Mouse (Mus musculus) liver, postnatal 0 days (tissue): ENCODE data around the gene Wdr54. TPM values are rescaled to one million over a fixed set of nuclear protein-coding genes. Genes with fewer than 3 reads are reported as not detected.

ENCODE experiments used
- ATAC-seq: fragments of 200-750 bp; cut with Nextera tagmentation; 2 replicates; pipeline ENCODE4 v1.8.0; 2017; ENCODE audit warnings: mild to moderate bottlenecking, moderate library complexity
- DNase-seq: peaks from one replicate; pipeline ENCODE4 v3.0.0-alpha.2; 2016
- H3K27ac ChIP-seq: fragments of 300-500 bp; sonication (generic); 2 replicates; pipeline ENCODE4 v1.5.1; 2014; ENCODE audit warnings: antibody characterized with exemption, moderate library complexity, mild to moderate bottlenecking, low read depth
- H3K27me3 ChIP-seq: fragments of 300-500 bp; sonication (generic); 2 replicates; pipeline ENCODE4 v1.6.1; 2014; ENCODE audit warnings: low read length, control low read depth, mixed read lengths; ENCODE audit not compliant: insufficient read depth
- H3K36me3 ChIP-seq: fragments of 300-500 bp; sonication (generic); replicated peaks from 2 replicates; pipeline ENCODE4 v1.6.1; 2014; ENCODE audit warnings: mild to moderate bottlenecking, control low read depth, low read length, moderate library complexity, mixed read lengths; ENCODE audit not compliant: insufficient read depth
- H3K4me1 ChIP-seq: fragments of 300-500 bp; sonication (generic); 2 replicates; pipeline ENCODE4 v1.6.1; 2014; ENCODE audit warnings: antibody characterized with exemption, mild to moderate bottlenecking, control low read depth; ENCODE audit not compliant: insufficient read depth
- H3K4me2 ChIP-seq: fragments of 300-500 bp; sonication (generic); 2 replicates; pipeline ENCODE4 v1.6.1; 2014; ENCODE audit warnings: low read depth, mild to moderate bottlenecking, low read length, moderate library complexity, mixed read lengths
- H3K4me3 ChIP-seq: fragments of 300-500 bp; sonication (generic); 2 replicates; pipeline ENCODE4 v1.5.1; 2014; ENCODE audit warnings: low read depth, low read length
- H3K9ac ChIP-seq: fragments of 300-500 bp; sonication (generic); replicated peaks from 2 replicates; pipeline ENCODE4 v1.6.1; 2014; ENCODE audit warnings: mild to moderate bottlenecking, moderate library complexity
- H3K9me3 ChIP-seq: fragments of 300-500 bp; sonication (generic); 2 replicates; pipeline ENCODE4 v1.6.1; 2016; ENCODE audit warnings: mild to moderate bottlenecking, control low read depth, low read length, mixed read lengths
- CTCF ChIP-seq: sonication (generic); IDR thresholded peaks from 2 replicates; pipeline ENCODE4 v1.5.1; 2016; ENCODE audit warnings: antibody characterized with exemption, low read depth
- EP300 ChIP-seq: IDR thresholded peaks from 2 replicates; pipeline ENCODE4 v1.6.1; 2016; ENCODE audit warnings: antibody characterized with exemption, low read depth, mild to moderate bottlenecking
- WGBS: fragments of 180-500 bp; shearing (Covaris S2); extraction: QIAGEN DNeasy Blood & Tissue Kit; methylation state at CpG from one replicate; pipeline ENCODE4 v1.1.7; 2014; ENCODE audit not compliant: insufficient replicate concordance; 5-methylcytosine and 5-hydroxymethylcytosine counted together
- polyA plus RNA-seq: library from polyadenylated mRNA; unstranded; fragments of >200 nt; fragmentation: Nextera tagmentation; extraction: Ambion mirVana; gene quantifications from 2 replicates; pipeline ENCODE4 v1.2.1, GENCODE M21; 2015

Gene Wdr54
- polyA plus RNA-seq, 1 experiment from 2014 or later, result 0.20 TPM

DNA sequence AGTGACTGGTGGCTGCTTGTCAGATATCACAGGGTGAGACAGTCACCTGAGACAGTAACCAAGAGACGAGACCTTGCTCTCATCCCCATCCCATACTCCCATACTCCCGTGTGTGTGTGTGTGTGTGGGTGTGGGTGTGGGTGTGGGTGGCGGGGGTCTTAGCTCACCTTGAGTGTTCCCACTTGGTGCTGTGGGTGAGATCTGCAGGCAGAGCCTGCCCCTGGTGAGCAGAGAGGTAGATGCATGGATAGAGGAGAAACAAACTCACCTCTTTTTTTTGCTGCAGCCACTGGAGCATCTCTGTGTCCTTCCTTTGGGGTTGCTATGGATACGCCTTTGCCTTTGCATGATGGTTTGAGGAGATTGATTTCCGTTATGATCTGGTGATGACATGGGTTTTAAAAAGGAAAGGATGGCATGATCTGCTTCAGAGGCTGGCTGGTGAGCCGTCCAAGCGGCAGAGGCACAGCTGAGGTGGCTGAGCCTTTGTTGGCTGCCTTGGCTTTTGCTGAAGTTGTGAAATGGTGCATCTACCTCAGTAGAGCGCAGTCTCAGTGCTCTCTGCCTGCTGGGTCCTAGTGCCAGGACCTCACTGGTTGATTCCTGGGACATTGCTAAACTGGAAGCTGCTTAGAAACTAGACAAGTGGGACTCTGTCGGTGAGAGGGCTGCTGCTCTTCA, 16.2 kb upstream of the Wdr54 start:
- DNase-seq (no peak), ATAC-seq (no peak)
- 70% methylated on average over 9 of the region's 9 CpGs for WGBS
- Histone ChIP-seq H3K4me2 (no peak overlapping the region), H3K9ac (no peak overlapping the region), H3K4me1 (peaks cover 8% of the 10 kb centered on the region; the same call in 1 of the 2 replicates), H3K4me3 (no peak overlapping the region), H3K27me3 (no peaks in the 10 kb centered on the region), H3K36me3 (no peaks in the 10 kb centered on the region), H3K27ac (no peak overlapping the region), H3K9me3 (no peaks in the 10 kb centered on the region)
- TF ChIP-seq EP300, result no peak
- no peak for TF ChIP-seq CTCF

DNA sequence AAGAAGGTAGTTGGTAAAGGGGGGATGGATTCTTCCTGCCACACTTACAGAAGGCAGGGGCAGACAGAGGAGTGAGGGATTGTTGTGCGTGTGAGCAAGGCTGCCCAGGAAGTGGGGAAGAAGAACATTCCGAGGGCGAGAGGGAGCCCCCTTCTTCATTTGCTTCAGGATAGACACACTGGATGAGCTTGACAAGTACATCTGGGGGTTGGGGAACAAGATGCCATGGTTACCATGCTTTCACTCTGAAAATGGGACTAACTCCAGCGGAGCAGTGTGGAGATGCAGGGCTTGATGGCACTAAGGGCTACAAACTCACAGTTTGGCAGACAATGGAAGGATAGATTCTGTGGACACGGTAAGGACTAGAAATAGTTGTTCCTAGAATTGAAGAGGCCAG, 14.9 kb upstream of the Wdr54 start:
- no peak for TF ChIP-seq CTCF
- no peak for TF ChIP-seq EP300
- Histone ChIP-seq H3K4me2 (no peak overlapping the region), H3K4me3 (no peak overlapping the region), H3K27ac (no peak overlapping the region), H3K9me3 (no peaks in the 10 kb centered on the region), H3K4me1 (peaks cover 18% of the 10 kb centered on the region), H3K36me3 (no peaks in the 10 kb centered on the region), H3K27me3 (no peaks in the 10 kb centered on the region), H3K9ac (no peak overlapping the region)
- WGBS, result 80% methylated on average over 5 of the region's 5 CpGs
- DNase-seq (no peak), ATAC-seq (no peak)

DNA sequence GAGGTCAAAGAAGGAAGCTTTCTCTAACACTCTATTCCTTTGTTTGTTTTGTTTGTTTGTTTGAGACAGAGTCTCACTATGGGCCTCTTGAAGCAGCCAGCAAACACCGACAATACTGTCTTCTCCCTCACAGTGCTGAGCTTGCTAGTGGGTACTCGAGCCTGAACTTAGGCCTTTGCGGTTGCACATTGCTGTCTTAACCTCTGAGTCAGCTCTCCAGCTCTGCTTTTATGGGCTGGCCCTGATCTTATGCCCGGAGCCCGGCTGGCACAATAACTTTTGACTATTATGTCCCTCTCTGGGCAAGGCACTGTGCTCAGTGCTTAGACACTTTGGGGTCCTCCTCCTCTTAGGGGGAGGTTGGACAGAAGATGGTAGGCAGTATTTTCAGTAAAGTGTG, 13.7 kb upstream of the Wdr54 start:
- H3K4me2 ChIP-seq, result no peak overlapping the region
- DNase-seq, result no peak
- H3K27me3 ChIP-seq, result no peaks in the 10 kb centered on the region
- TF ChIP-seq EP300 (no peak), CTCF (no peak)
- no peak overlapping the region for H3K9ac ChIP-seq
- no peak overlapping the region for H3K4me3 ChIP-seq
- no peak overlapping the region for H3K27ac ChIP-seq
- H3K4me1 ChIP-seq, result peaks cover 21% of the 10 kb centered on the region
- no peaks in the 10 kb centered on the region for H3K36me3 ChIP-seq
- no peak for ATAC-seq
- WGBS, result 80% methylated on average over 5 of the region's 5 CpGs
- no peaks in the 10 kb centered on the region for H3K9me3 ChIP-seq

DNA sequence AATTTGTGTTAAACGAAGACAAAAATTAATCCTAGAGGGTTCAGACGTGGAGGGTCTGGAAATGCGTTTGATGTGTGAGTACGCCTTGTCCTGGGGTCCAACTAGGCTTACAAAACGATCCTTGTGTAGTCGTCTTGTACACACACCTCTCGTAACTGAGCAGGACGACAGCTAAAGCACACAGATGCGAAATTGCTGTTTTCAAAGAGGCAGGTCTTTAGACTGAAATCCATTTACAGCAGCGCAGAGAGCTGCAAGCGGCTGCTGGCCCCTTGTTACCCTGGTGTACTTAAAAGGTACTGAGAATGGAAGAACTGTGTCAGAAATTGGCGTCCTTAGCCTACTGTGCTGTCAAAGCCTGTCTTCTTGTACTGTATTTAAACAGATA, 10.0 kb upstream of the Wdr54 start:
- H3K4me2 ChIP-seq, result peak overlapping the region; percentile 81
- H3K4me1 ChIP-seq, result peaks cover 36% of the 10 kb centered on the region
- H3K27ac ChIP-seq, result peak overlapping the region; percentile 81
- peak; percentile 17 for ATAC-seq
- no peak for TF ChIP-seq CTCF
- no peak for TF ChIP-seq EP300
- WGBS, result under 1% methylated on average over 12 of the region's 12 CpGs
- peaks cover 15% of the 10 kb centered on the region for H3K27me3 ChIP-seq
- no peaks in the 10 kb centered on the region for H3K36me3 ChIP-seq
- H3K9ac ChIP-seq, result peak overlapping the region; percentile 87
- DNase-seq, result no peak
- no peaks in the 10 kb centered on the region for H3K9me3 ChIP-seq
- peak overlapping the region; percentile 85 for H3K4me3 ChIP-seq

DNA sequence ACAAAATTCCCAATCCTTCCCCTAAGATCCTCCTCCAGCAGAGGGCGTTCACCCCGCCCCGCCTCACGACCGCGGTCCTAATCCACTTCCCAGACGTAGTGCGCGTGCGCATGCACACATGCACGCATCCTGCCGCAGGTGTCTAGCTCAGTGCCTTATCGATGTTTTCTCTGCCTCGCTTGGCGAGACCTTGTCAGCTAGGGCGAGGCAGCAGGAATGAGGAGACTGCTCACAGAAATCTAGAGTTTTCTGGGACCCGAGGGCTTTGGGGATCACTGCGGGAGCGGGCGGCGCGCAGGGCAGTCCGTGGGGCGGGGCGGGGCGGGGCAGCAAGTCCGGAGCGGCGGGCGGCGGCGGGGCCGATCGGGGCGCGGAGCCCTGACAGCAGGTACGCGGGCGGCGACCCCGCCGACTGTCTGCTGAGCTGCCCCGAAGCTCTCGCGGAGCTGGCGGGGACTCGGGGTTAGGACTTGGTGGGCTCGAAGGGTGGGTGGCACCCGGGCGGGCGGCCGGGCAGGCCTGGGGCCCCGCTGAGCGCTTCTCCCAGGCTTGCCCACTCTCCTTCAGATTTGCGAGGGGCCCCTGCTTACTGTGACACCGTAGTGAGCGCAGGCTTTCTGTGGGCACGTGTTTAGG, 9.5 kb upstream of the Wdr54 start, which contains the start of gene Dctn1:
TSS of gene Dctn1 (plus strand) at position 314 of the 636 bp plus-strand sequence.
- peaks cover 36% of the 10 kb centered on the region for H3K4me1 ChIP-seq
- peak within 1 kb of the TSS; percentile 87 for H3K9ac ChIP-seq
- DNase-seq, result peak; percentile 95
- TF ChIP-seq EP300 (no peak; the same call in 1 of the 2 replicates), CTCF (peak; percentile 97)
- H3K36me3 ChIP-seq, result no peaks in the 10 kb centered on the region
- peak within 1 kb of the TSS; percentile 81 for H3K27ac ChIP-seq
- no peaks in the 10 kb centered on the region for H3K9me3 ChIP-seq
- peak within 1 kb of the TSS; percentile 81 for H3K4me2 ChIP-seq
- peak within 1 kb of the TSS; percentile 85 for H3K4me3 ChIP-seq
- H3K27me3 ChIP-seq, result peaks cover 20% of the 10 kb centered on the region
- peak; percentile 87 for ATAC-seq
- WGBS, result under 1% methylated on average over 44 of the region's 58 CpGs

DNA sequence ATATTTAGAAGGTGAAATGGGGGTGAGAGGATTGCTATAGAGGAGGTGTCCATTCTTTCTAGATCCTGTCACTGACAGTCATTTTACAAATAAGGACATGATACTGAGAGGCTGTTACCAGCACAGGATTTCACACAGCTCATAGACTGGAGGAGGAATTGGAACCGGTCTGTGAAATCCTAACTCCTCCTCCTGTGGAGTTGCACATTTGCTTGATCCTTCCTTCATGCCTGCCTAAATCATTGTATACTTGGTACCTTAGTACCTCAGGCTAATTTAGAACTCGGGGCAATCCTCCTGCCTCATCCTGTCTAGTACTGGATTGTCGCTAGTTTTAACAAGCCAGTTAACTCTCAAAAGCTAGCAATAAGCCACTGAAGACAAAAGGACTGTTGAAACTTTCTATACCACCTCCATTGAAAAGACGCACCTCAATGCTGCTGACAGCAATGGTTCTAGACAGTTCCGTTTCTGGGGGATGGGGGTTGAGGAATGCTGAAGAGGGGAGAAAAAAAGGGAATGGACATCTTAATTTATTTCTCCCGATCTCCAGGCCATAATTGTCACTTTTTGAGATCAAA, 8.9 kb upstream of the Wdr54 start:
- H3K9ac ChIP-seq, result peak overlapping the region; percentile 87
- WGBS, result 6% methylated on average over 6 of the region's 6 CpGs
- ATAC-seq (peak; percentile 5; the same call in 1 of the 2 replicates), DNase-seq (no peak)
- TF ChIP-seq EP300 (no peak), CTCF (no peak)
- H3K4me2 ChIP-seq, result peak overlapping the region; percentile 81
- peak overlapping the region; percentile 81 for H3K27ac ChIP-seq
- peak overlapping the region; percentile 85 for H3K4me3 ChIP-seq
- no peaks in the 10 kb centered on the region for H3K36me3 ChIP-seq
- H3K27me3 ChIP-seq, result peaks cover 23% of the 10 kb centered on the region
- peaks cover 36% of the 10 kb centered on the region for H3K4me1 ChIP-seq
- no peaks in the 10 kb centered on the region for H3K9me3 ChIP-seq
